Mouse (Mus musculus) gastrocnemius, adult 18-20 months (tissue): Measurements from ENCODE around the gene Abcc9. TPM values are rescaled to one million over a fixed set of nuclear protein-coding genes. Genes with fewer than 3 reads are reported as not detected.
A peak's percentile ranks its signal among the peaks of the same experiment; 100 is the strongest.

Experiments
- DNase-seq: peaks from one replicate; pipeline ENCODE4 v3.0.0; 2021; ENCODE audit warnings: low spot score
- total RNA-seq, 2 experiments: library from RNA; stranded (reverse); gene quantifications; 2 replicates each; pipeline ENCODE4 v1.2.3; 2021

Gene Abcc9
- total RNA-seq, 2 experiments from 2014 or later, result 120 to 132 TPM

- no peak for DNase-seq
These were observed 85.5 kb downstream of the Abcc9 start for GRCm38 (mm10) chr6:142616659-142617058.

DNA sequence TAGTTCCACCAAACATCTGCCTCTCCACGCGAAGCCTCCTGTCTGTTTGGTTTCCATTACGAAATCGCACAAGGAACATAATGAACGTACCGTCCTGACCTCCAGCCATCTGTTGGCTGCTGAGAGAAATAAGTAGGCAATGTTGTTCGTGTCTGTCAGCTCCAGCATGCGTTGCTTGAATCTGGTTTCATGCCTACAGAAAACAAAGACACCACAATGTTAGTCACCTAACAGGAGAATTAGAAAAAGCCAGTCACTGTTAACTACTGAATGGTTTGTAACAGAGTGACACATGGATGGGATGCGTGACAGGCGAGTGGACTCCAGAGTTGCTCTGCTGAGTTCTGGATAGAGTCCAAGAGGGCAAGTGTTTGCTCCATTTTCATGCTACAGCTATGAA, 87.8 kb downstream of the Abcc9 start:
- DNase-seq, result peak; percentile 10

GRCm38 (mm10) chr6:142612366-142612765, 89.7 kb downstream of the Abcc9 start:
- no peak for DNase-seq

DNA sequence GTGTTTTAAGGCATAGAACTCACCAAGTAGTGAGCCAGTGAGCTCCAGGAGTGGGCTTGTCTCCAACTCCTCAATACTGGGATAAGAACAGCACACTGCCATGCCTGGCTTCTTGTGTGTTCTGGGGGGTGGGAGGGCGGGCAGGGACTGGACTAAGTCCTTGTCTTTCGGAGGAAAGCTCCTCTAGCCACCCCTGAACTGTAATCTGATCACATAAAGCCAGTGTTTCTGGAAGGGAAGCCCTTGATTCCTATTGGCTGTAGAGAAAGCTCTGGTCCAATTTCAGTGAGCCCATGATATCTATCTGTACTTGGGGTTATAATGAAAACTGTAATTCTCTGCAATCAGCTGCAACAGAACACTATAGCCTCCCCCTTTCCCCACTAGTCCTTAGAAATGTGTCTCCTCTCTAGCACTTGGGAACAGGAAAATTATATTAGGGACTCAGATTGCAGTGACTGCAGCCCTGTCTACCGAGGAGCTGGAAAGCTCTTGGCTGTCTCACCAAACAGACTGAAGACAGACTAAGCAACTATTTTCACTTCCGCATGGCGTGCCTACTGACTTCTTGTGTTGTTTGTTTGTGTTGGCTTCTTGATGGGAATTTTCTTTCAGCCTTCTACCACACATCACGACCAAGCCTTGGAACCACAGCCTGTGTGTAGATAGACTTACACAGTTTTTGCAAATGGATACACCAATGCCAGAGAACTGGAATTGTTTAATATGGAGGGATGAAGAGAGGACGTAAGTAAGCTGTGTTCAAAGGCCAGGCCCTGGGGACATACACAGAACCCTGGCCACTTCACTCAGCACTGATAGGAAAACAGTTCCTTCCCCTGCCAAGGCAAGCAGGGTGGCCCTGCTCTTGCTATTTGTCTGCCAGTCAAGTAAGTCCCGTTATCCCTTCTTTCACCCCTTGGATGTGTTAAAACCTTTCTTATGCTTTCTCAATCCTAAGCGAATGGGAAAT, 92.4 kb downstream of the Abcc9 start:
- DNase-seq, result no peak

DNA sequence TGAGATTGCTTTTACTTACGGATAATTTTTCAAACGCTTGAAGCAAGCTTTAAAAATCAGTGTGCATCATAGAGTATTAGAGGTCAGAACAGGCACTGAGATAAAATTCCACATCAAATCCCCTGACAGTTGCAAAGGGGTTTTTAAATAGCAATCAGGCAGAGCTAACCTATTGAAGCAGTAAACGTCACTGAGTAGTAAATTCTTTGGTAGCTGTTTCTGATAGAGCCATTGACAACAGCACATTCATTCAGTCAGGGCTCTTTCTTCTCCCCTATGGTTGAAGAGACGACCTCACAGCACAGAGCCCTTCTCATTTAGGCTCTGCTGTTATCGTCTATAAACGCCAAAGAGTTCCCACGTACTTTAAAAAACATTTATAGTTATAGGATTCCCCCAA, 95.0 kb downstream of the Abcc9 start:
- no peak for DNase-seq

DNA sequence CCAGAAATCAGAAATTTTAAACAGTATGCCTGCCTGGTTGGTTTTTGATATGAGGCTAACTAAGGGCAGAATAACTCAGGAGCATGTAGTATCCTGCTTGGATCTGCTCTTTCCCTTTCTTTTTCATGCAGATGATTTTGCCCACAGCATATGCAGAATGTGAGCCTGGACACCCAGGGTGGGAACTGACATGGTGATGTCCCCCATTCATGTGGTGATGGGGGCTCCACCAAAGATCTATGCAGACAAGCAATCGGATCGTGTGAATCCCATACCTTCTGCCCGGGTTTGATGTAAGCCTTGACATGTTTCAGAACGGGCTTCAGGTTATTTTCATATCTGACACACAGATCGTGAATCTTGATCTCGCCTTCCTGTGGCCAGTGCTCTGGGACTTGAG, 99.3 kb downstream of the Abcc9 start:
- no peak for DNase-seq

DNA sequence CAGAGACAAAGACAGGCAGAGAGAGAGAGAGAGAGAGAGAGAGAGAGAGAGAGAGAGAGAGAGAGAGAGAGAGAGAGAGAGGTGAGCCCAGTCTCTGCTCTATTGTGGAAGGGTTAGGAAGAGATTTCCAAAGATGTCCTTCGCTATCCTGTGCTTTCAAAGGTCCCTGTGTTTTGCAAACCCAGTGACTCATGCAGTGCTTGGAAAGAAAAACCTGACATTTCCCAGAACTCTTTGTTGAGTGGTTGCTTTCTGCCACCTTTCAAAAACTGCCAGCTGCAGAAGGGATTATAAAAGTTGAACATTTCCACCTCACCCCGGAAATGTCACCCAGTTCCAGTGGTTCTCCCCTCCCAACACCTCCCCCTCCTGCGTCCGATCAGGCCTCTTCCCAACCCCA, 123.3 kb downstream of the Abcc9 start:
- DNase-seq, result no peak

DNA sequence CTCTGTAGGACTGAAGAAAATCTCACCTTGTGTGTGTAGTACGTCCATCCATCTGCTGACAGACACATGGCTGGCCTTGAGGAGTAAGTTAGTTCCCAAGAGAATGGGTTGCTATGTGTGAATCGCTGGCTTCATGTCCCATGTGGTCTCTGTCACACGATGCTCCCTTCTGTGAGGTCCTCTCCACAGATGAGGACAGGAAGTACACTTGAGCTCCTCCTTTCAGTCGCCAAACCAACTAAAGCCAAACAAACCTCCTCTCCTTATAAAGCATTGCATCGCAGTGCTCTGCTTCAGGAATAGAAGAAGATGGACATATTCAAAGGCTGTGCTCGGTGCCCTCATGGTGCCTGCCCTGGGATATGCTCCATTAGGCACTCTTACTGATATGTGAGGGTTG, 124.3 kb downstream of the Abcc9 start:
- DNase-seq, result no peak

DNA sequence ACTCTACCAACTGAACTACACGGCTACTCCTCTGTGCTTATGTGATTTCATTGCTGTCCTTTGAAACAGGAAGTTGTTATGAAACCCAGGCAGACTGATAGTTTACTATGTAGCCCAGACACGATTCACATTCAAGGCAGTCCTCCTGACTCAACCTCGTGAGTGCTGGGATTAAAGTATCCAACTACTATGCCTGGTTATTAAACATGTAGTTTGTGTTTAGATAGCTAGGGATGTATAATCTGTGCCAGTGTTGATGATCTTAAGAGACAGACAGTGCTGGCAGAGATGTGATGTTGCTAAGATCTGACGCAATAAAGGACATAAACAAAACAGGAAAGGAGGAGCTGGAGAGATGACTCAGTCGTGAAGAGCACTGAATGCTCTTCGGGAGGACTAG, 129.2 kb downstream of the Abcc9 start:
- DNase-seq, result no peak

- no peak for DNase-seq
These were observed 130.3 kb downstream of the Abcc9 start for GRCm38 (mm10) chr6:142571629-142572360.

DNA sequence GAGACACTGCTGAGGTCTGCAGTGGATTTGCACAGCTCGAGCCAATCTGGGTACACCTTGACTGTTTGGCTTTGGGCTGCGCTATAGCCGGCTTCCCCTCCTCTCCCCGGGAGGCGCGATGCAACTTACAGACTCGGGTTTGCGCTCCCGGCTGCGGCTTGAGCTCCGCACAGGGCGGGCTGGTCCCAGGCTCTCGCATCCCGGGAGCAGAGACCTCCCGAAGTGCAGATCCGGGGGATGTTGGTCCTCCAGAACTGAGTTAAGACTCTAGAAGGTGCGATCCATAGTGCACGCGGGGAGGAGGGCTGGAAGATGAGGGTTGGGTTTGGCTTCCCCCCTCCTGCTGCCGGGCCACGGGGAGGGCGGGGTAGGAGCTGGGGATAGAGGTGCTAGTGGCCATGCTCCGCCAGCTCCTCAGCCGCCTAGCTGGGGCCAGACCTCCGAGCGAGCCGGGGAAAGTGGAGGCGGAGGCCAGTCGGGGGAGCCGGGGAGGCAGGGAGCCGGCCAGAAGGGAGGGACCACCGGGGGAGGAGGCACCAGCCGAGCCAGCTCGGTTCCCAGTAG, 131.0 kb downstream of the Abcc9 start, which contains the start of gene Kcnj8:
TSS of gene Kcnj8 (minus strand) at position 560 of the 564 bp plus-strand sequence.
- peak; percentile 53 for DNase-seq

DNA sequence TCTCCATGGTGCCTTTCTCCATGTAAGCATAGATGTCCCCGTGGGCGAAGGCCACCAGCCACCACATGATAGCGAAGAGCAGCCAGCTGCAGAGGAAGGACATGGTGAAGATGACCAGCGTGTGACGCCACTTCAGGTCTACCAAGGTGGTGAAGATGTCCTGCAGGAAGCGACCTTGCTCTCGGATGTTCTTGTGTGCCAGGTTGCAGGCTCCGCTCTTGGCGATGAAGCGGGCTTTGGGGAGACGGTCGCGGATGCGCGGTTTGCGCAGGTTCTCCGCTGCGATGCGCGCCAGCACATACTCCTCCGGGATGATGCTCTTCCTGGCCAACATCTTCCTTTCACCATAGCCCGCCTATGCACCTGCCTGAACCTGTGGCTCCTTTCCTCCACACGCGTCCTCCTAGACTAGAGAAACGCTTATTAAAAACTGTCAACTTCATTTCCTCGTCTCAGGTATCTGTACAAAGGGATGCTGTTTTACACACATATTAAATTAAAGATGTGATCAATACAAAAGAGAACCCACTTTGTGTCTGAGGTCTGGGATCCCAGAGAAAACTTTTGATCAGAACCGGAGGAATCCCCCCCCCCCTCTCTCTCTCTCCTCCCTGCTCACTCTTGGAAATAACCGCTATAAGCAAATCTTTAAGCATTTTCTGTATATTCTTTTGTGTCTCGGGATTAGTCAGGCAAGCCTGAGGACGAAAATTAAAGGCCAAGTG, 131.9 kb downstream of the Abcc9 start:
- DNase-seq, result no peak

- no peak for DNase-seq
These were observed 133.3 kb downstream of the Abcc9 start for GRCm38 (mm10) chr6:142568713-142569357.

DNA sequence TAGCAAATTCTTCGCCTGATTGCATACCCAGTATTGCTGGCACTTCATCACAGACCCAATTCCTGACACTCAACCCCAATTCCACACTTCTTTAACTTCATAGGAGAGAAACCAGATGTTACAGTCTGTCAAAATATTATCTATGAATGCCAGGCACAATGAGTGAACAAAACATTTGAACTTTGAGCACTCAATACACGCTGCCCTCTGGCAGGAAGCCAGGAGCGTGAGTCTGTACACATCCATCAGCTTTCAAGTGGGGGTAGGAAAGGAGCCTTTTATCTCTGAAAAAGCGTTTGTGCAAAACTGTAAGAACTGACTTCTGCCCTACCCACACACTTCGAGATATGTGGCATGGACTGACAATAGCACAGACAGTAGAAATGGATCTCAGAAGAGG, 134.7 kb downstream of the Abcc9 start:
- no peak for DNase-seq

DNA sequence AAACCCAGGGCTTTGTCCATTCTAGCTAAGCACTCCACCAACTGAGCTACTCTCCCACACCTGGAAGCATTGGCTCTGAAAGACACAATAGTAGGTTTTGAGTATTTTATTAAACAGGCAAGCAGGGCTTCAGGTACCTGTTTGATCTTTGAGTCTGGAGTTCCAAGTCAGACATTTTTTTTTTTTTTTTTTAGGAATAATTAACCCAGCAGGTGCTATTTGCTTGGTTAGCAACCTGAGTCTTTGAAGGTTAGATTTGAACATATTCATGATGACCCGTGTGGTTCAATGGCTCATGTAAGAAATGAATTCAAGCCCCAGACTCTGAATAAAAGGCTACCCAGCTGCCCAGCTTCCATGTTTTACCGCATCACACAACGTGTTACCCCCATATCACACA, 137.4 kb downstream of the Abcc9 start:
- no peak for DNase-seq

DNA sequence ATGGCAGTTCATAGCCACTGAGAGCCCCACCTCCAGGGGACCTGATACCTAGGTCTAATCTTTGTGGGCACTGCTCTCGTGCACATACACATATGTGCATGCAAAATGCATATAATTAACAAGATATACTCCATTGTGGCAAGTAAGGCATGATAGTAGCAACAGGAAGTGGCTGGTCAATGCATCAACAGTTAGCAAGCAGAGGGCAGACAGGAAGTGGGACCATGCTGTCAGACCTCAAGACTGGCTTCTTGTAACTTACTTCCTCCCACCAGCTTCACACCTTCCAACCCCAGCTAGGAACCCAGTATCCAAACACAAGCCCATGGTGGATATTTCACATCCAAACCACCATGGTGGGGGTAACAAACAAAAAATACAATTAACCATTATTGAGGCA, 141.0 kb downstream of the Abcc9 start:
- no peak for DNase-seq

GRCm38 (mm10) chr6:142558772-142559679, 143.1 kb downstream of the Abcc9 start:
- no peak for DNase-seq

- DNase-seq, result no peak
These were observed 144.0 kb downstream of the Abcc9 start for GRCm38 (mm10) chr6:142558076-142558475.

GRCm38 (mm10) chr6:142555988-142556387, 146.1 kb downstream of the Abcc9 start:
- no peak for DNase-seq

- DNase-seq, result no peak
These were observed 150.6 kb downstream of the Abcc9 start for GRCm38 (mm10) chr6:142551482-142551881.
